Mouse (Mus musculus) testis, adult 2 months (tissue): ENCODE measurements around the gene Tle2. TPM values are rescaled to one million over a fixed set of nuclear protein-coding genes. Genes with fewer than 3 reads are reported as not detected.

Experiments used
- H3K27ac ChIP-seq: fragments of 200-500 bp; 2 replicates; pipeline ENCODE4 v1.5.1; 2012; ENCODE audit warnings: low read depth, low read length; ENCODE audit not compliant: control insufficient read depth, insufficient read depth
- H3K27me3 ChIP-seq: fragments of 200-500 bp; 2 replicates; pipeline ENCODE4 v1.6.1; 2012; ENCODE audit warnings: mild to moderate bottlenecking, low read length, moderate library complexity; ENCODE audit not compliant: control insufficient read depth, insufficient read depth
- H3K36me3 ChIP-seq: fragments of 200-500 bp; 2 replicates; pipeline ENCODE4 v1.6.1; 2012; ENCODE audit warnings: mild to moderate bottlenecking, low read length; ENCODE audit not compliant: control insufficient read depth, insufficient read depth
- H3K4me1 ChIP-seq: fragments of 200-500 bp; 2 replicates; pipeline ENCODE4 v1.6.1; 2012; ENCODE audit warnings: low read length; ENCODE audit not compliant: control insufficient read depth, insufficient read depth
- H3K4me3 ChIP-seq: fragments of 200-500 bp; 2 replicates; pipeline ENCODE4 v1.5.1; 2012; ENCODE audit warnings: low read depth, mild to moderate bottlenecking, low read length, moderate library complexity, mixed read lengths; ENCODE audit not compliant: control insufficient read depth
- CTCF ChIP-seq: fragments of 200-500 bp; IDR thresholded peaks from 2 replicates; pipeline ENCODE4 v1.5.1; 2012; ENCODE audit warnings: low read depth, mild to moderate bottlenecking, inconsistent platforms, low read length, moderate library complexity; ENCODE audit not compliant: control insufficient read depth, insufficient read depth, insufficient replicate concordance
- POLR2A ChIP-seq: fragments of 200-500 bp; IDR thresholded peaks from 2 replicates; pipeline ENCODE4 v1.6.1; 2012; ENCODE audit warnings: low read depth, mild to moderate bottlenecking, inconsistent platforms, low read length, moderate library complexity; ENCODE audit not compliant: control insufficient read depth
- polyA plus RNA-seq: library from polyadenylated mRNA; depleted of rRNA; stranded (reverse); fragments of >200 nt; gene quantifications from 2 replicates; pipeline ENCODE4 v1.2.3, GENCODE M21; 2012

Gene Tle2
- polyA plus RNA-seq, 1 experiment: 19.0 TPM

DNA sequence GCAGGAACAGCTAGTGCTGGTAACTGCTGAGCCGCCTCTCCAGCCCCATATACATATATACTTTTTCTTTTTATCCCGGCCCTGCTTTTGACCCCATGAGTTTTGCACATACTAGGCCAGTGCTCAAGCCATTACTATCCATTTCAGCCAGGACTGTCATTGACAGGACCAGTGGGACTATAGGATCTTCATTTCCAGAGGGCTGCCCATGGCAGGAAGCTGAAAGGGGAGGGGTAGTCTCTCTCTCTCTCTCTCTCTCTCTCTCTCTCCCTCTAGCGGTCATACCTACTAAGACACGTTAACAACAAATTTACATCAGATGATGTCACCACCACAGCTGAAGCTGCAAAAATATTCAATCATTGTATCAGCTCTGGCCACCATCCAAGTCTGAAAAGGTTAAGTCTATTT, 28.4 kb downstream of the Tle2 start:
- peaks cover 26% of the 10 kb centered on the region for H3K4me1 ChIP-seq
- H3K27ac ChIP-seq: no peak overlapping the region
- H3K36me3 ChIP-seq: no peaks in the 10 kb centered on the region
- H3K27me3 ChIP-seq: no peaks in the 10 kb centered on the region
- H3K4me3 ChIP-seq: no peak overlapping the region
- TF ChIP-seq POLR2A (no peak), CTCF (no peak)

GRCm38 (mm10) chr10:81604019-81604967, 29.9 kb downstream of the Tle2 start:
- peak overlapping the region; percentile 20 for H3K4me3 ChIP-seq
- no peak overlapping the region for H3K27ac ChIP-seq
- no peak for TF ChIP-seq CTCF
- TF ChIP-seq POLR2A: no peak
- peaks cover 26% of the 10 kb centered on the region for H3K4me1 ChIP-seq
- no peaks in the 10 kb centered on the region for H3K36me3 ChIP-seq
- no peaks in the 10 kb centered on the region for H3K27me3 ChIP-seq

- Histone ChIP-seq H3K4me1 (peaks cover 26% of the 10 kb centered on the region), H3K27ac (no peak overlapping the region; the same call in 1 of the 2 replicates), H3K4me3 (peak overlapping the region; percentile 98), H3K36me3 (no peaks in the 10 kb centered on the region), H3K27me3 (no peaks in the 10 kb centered on the region)
- TF ChIP-seq POLR2A (no peak), CTCF (peak; percentile 85; the same call in 1 of the 2 replicates)
Observed at GRCm38 (mm10) chr10:81604968-81605665, 30.8 kb downstream of the Tle2 start.

DNA sequence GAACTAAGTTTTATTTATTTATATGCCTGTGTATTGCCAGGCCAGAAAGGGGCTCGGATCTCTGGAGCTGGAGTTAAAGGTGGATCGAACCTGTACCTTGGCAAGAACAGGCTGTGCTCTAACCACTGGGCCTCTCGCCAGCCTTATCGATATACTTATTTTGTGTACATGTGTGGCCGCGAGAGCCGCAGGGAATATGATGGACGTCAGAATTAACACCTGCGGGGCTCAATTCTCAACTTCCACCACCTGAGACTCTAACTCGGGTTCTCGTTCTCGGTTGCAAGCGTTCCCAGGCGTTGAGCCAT, 31.3 kb downstream of the Tle2 start:
- no peaks in the 10 kb centered on the region for H3K36me3 ChIP-seq
- peak overlapping the region; percentile 98 for H3K4me3 ChIP-seq
- H3K4me1 ChIP-seq: peaks cover 21% of the 10 kb centered on the region
- peak overlapping the region; percentile 98 for H3K27ac ChIP-seq
- no peak for TF ChIP-seq POLR2A
- TF ChIP-seq CTCF: no peak
- no peaks in the 10 kb centered on the region for H3K27me3 ChIP-seq

DNA sequence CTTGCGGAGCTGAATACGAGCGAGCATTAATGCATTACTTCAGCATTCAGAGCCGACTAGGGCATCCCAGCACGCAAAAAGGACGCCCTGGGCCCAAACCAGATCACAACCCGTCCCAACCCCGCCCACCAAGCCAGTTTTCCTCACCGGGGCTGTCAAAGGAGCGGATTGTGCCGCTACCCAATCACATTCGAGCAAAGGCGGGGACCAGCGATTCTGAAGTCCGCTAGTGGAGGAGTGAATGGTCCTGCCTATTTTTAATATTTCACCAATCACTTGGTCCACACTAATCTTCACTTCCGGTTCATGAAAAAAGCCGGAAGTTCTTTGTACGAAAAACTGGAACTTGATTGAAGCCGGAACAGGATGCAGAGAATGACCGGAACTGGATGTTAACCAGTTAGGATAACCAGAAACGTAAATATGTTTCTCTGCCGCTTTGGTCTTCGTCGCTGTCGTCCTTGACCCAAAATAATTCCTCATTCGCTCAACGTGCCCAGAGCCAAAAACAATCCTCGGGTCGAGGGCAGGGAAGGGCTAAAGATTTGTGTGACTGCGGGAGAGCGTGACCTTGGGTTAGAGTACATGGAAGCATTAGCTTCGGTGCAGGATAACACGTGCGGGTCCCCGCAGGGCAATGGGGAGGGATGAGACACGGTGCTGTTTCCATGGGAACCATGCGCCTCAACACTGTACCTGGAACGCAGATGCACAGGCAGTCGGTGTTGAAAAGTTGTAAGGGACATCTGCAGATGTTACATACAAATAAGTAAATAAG, 31.8 kb downstream of the Tle2 start, which contains the start of gene BC025920:
TSS of gene BC025920 (plus strand) at position 297 of the 778 bp plus-strand sequence.
- no peaks in the 10 kb centered on the region for H3K36me3 ChIP-seq
- H3K4me1 ChIP-seq: peaks cover 16% of the 10 kb centered on the region
- H3K27ac ChIP-seq: peak within 1 kb of the TSS; percentile 98
- peak within 1 kb of the TSS; percentile 98 for H3K4me3 ChIP-seq
- TF ChIP-seq CTCF: no peak
- TF ChIP-seq POLR2A: peak; percentile 58
- H3K27me3 ChIP-seq: no peaks in the 10 kb centered on the region

- Histone ChIP-seq H3K27me3 (no peaks in the 10 kb centered on the region), H3K27ac (no peak overlapping the region), H3K4me1 (peaks cover 11% of the 10 kb centered on the region), H3K36me3 (no peaks in the 10 kb centered on the region), H3K4me3 (no peak overlapping the region)
- TF ChIP-seq CTCF (no peak), POLR2A (no peak)
Observed at GRCm38 (mm10) chr10:81608308-81608707, 33.9 kb downstream of the Tle2 start.
